Mouse (Mus musculus): ENCODE measurements around the gene Apba1. TPM values are rescaled to one million over a fixed set of nuclear protein-coding genes. Genes with fewer than 3 reads are reported as not detected.

The Apba1 gene
- polyA plus RNA-seq, 1 experiment from 2014 or later, result 0.75 TPM

GRCm38 (mm10) chr19:23770494-23771423 is 12.1 kb downstream of the Apba1 start:
- Histone ChIP-seq H3K36me3 (ENCODE audit: control insufficient read depth, insufficient read depth, low read length) (no peaks in the 10 kb centered on the region), H3K9ac (replicated peaks; ENCODE audit: low read depth, low read length) (no peak overlapping the region), H3K4me1 (ENCODE audit: control insufficient read depth, insufficient read depth, low read length) (no peaks in the 10 kb centered on the region), H3K4me2 (replicated peaks; ENCODE audit: low read depth, low read length) (no peak overlapping the region), H3K4me3 (ENCODE audit: low read depth, low read length) (no peak overlapping the region), H3K27me3 (ENCODE audit: control insufficient read depth, insufficient read depth, low read length) (no peaks in the 10 kb centered on the region), H3K27ac (ENCODE audit: low read length) (no peak overlapping the region), H3K9me3 (ENCODE audit: control insufficient read depth, low read depth, low read length) (no peaks in the 10 kb centered on the region)
- 68% methylated on average over 10 of the region's 10 CpGs for WGBS
- ATAC-seq (ENCODE audit: insufficient number of reproducible peaks, insufficient read depth, low FRiP score, low read depth), result no peak

DNA sequence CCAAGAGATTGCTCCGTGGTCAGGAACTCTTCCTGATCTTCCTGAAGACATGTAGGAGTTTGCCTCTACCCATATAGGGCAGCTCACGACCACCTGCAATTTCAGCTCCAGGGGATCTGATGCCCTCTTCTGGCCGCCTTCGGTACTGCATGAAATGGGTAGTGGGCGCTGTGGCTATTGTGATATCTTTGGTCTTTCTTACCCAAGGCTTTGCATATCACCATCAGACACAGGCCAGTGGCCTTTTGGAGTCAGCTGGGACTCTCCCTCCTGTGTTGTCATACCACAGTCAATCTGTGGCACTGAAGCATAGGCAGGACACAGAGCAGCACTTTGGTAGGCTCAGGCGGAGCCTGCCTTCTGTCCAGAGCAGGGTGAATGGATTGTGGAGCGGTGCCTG is 13.3 kb downstream of the Apba1 start:
- Histone ChIP-seq H3K4me1 (ENCODE audit: control insufficient read depth, insufficient read depth, low read length) (no peaks in the 10 kb centered on the region), H3K9me3 (ENCODE audit: control insufficient read depth, low read depth, low read length) (no peaks in the 10 kb centered on the region), H3K36me3 (ENCODE audit: control insufficient read depth, insufficient read depth, low read length) (no peaks in the 10 kb centered on the region), H3K27ac (ENCODE audit: low read length) (no peak overlapping the region), H3K4me2 (replicated peaks; ENCODE audit: low read depth, low read length) (no peak overlapping the region), H3K27me3 (ENCODE audit: control insufficient read depth, insufficient read depth, low read length) (no peaks in the 10 kb centered on the region), H3K4me3 (ENCODE audit: low read depth, low read length) (no peak overlapping the region), H3K9ac (replicated peaks; ENCODE audit: low read depth, low read length) (no peak overlapping the region)
- 68% methylated on average over 7 of the region's 7 CpGs for WGBS
- ATAC-seq (ENCODE audit: insufficient number of reproducible peaks, insufficient read depth, low FRiP score, low read depth), result no peak

DNA sequence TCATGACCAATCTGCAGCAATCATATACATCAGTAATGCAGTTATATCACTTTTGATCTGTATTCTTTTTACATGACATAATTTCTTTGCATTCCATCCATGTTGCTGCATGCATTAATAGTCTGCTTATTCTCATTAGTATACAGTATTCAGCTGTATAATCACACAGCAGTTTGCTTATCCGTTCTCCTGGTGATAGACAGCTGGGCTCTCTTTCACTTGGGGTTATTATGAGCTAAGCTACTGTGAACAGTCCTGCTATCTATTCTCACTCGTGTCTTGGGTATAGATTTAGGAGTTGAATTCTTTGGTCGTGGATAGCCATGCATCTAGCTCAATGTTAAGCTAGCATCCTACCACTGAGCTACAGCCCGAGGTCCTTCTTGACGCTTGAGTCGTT is 16.7 kb downstream of the Apba1 start:
- ATAC-seq (ENCODE audit: insufficient number of reproducible peaks, insufficient read depth, low FRiP score, low read depth), result no peak
- Histone ChIP-seq H3K4me1 (ENCODE audit: control insufficient read depth, insufficient read depth, low read length) (no peaks in the 10 kb centered on the region), H3K4me3 (ENCODE audit: low read depth, low read length) (no peak overlapping the region), H3K4me2 (replicated peaks; ENCODE audit: low read depth, low read length) (no peak overlapping the region), H3K9ac (replicated peaks; ENCODE audit: low read depth, low read length) (no peak overlapping the region), H3K27me3 (ENCODE audit: control insufficient read depth, insufficient read depth, low read length) (no peaks in the 10 kb centered on the region), H3K36me3 (ENCODE audit: control insufficient read depth, insufficient read depth, low read length) (no peaks in the 10 kb centered on the region), H3K27ac (ENCODE audit: low read length) (no peak overlapping the region), H3K9me3 (ENCODE audit: control insufficient read depth, low read depth, low read length) (no peaks in the 10 kb centered on the region)
- 85% methylated on average over 6 of the region's 6 CpGs for WGBS

DNA sequence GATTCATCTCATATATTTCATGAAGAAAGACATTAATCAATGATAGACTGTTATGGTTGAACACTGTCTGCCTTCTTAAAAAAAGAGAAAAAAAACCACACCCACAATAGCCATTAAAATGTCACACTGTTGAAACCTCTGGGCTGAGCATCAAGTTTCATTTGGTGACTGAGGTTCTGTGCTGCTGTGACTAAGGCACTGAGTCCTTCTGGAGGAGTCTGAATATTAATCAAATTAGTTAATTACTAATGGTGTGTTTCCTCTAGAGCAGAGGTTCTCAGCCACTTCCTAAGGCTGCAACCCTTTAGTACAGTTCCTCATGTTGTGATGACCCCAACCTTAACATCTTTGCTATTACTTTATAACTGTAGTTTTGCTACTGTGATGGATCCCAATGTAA is 20.4 kb downstream of the Apba1 start:
- ATAC-seq (ENCODE audit: insufficient number of reproducible peaks, insufficient read depth, low FRiP score, low read depth), result no peak
- H3K27me3 ChIP-seq (ENCODE audit: control insufficient read depth, insufficient read depth, low read length), result no peaks in the 10 kb centered on the region

GRCm38 (mm10) chr19:23780105-23780504 is 21.4 kb downstream of the Apba1 start:
- 84% methylated on average over 4 of the region's 4 CpGs for WGBS
- no peaks in the 10 kb centered on the region for H3K36me3 ChIP-seq (ENCODE audit: control insufficient read depth, insufficient read depth, low read length)

More for the DNA sequence above, 20.4 kb downstream of the Apba1 start:
- no peak overlapping the region for H3K27ac ChIP-seq (ENCODE audit: low read length)
- no peak overlapping the region for H3K4me3 ChIP-seq (ENCODE audit: low read depth, low read length)
- no peaks in the 10 kb centered on the region for H3K36me3 ChIP-seq (ENCODE audit: control insufficient read depth, insufficient read depth, low read length)
- no peak overlapping the region for H3K4me2 ChIP-seq (replicated peaks; ENCODE audit: low read depth, low read length)
- H3K9me3 ChIP-seq (ENCODE audit: control insufficient read depth, low read depth, low read length), result no peaks in the 10 kb centered on the region
- H3K9ac ChIP-seq (replicated peaks; ENCODE audit: low read depth, low read length), result no peak overlapping the region
- no peaks in the 10 kb centered on the region for H3K4me1 ChIP-seq (ENCODE audit: control insufficient read depth, insufficient read depth, low read length)

DNA sequence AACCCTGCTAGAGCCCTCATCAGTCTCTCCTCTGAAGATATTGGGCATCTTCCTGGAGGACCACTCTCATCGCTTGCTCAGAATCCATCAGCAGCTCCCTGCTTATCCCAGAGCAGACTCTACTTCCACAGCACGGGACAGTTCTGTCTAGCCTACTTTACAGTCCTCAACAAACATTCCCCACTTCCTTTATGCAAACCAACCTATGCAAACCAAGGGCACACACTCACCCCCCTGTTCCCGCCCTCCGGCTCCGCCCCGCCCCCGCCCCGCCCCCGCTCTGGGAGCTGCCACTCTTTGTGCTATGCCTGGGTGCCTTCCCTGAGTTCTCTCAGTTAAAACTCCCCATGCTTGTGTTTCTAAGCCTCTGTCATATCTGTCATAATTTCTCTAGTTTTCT is 23.3 kb downstream of the Apba1 start:
- WGBS, result 6% methylated on average over 9 of the region's 9 CpGs
- H3K4me2 ChIP-seq (replicated peaks; ENCODE audit: low read depth, low read length), result no peak overlapping the region
- H3K4me3 ChIP-seq (ENCODE audit: low read depth, low read length), result no peak overlapping the region
- H3K9me3 ChIP-seq (ENCODE audit: control insufficient read depth, low read depth, low read length), result no peaks in the 10 kb centered on the region
- no peak overlapping the region for H3K27ac ChIP-seq (ENCODE audit: low read length)
- H3K9ac ChIP-seq (replicated peaks; ENCODE audit: low read depth, low read length), result no peak overlapping the region
- H3K36me3 ChIP-seq (ENCODE audit: control insufficient read depth, insufficient read depth, low read length), result no peaks in the 10 kb centered on the region
- H3K27me3 ChIP-seq (ENCODE audit: control insufficient read depth, insufficient read depth, low read length), result no peaks in the 10 kb centered on the region
- ATAC-seq (ENCODE audit: insufficient number of reproducible peaks, insufficient read depth, low FRiP score, low read depth), result peak; percentile 77; the same call in 1 of the 2 replicates
- H3K4me1 ChIP-seq (ENCODE audit: control insufficient read depth, insufficient read depth, low read length), result no peaks in the 10 kb centered on the region

More at GRCm38 (mm10) chr19:23780105-23780504, 21.4 kb downstream of the Apba1 start:
- H3K4me3 ChIP-seq (ENCODE audit: low read depth, low read length), result no peak overlapping the region
- H3K4me1 ChIP-seq (ENCODE audit: control insufficient read depth, insufficient read depth, low read length), result no peaks in the 10 kb centered on the region
- no peak overlapping the region for H3K9ac ChIP-seq (replicated peaks; ENCODE audit: low read depth, low read length)
- no peak overlapping the region for H3K27ac ChIP-seq (ENCODE audit: low read length)
- H3K27me3 ChIP-seq (ENCODE audit: control insufficient read depth, insufficient read depth, low read length), result no peaks in the 10 kb centered on the region
- H3K4me2 ChIP-seq (replicated peaks; ENCODE audit: low read depth, low read length), result no peak overlapping the region
- H3K9me3 ChIP-seq (ENCODE audit: control insufficient read depth, low read depth, low read length), result no peaks in the 10 kb centered on the region
- no peak for ATAC-seq (ENCODE audit: insufficient number of reproducible peaks, insufficient read depth, low FRiP score, low read depth)

- no peak overlapping the region for H3K4me3 ChIP-seq (ENCODE audit: low read depth, low read length)
Observed at GRCm38 (mm10) chr19:23788420-23789132, 29.9 kb downstream of the Apba1 start.

DNA sequence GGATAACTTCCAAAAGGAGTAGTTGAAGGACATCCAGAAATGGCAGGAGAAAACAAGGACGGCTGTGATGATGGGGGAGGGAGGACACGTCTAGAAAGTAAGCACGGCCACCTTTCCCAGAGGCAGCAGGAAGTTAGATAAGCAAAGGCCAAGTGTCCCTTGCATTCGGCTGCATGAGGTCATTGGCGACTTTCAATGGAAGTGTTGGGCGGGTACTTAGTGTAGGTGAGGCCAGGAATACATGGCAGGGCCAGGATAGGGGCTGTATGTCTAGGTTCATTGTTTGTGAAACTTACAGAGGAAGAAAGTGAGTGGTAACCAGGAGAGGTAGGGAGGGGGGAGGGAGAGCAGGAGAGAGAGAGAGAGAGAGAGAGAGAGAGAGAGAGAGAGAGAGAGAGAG is 33.0 kb downstream of the Apba1 start:
- H3K9ac ChIP-seq (replicated peaks; ENCODE audit: low read depth, low read length), result no peak overlapping the region
- no peaks in the 10 kb centered on the region for H3K4me1 ChIP-seq (ENCODE audit: control insufficient read depth, insufficient read depth, low read length)
- no peaks in the 10 kb centered on the region for H3K9me3 ChIP-seq (ENCODE audit: control insufficient read depth, low read depth, low read length)
- H3K4me3 ChIP-seq (ENCODE audit: low read depth, low read length), result no peak overlapping the region
- WGBS, result 61% methylated on average over 6 of the region's 6 CpGs
- H3K36me3 ChIP-seq (ENCODE audit: control insufficient read depth, insufficient read depth, low read length), result no peaks in the 10 kb centered on the region
- no peak overlapping the region for H3K4me2 ChIP-seq (replicated peaks; ENCODE audit: low read depth, low read length)
- no peak overlapping the region for H3K27ac ChIP-seq (ENCODE audit: low read length)
- no peaks in the 10 kb centered on the region for H3K27me3 ChIP-seq (ENCODE audit: control insufficient read depth, insufficient read depth, low read length)
- no peak for ATAC-seq (ENCODE audit: insufficient number of reproducible peaks, insufficient read depth, low FRiP score, low read depth)

More at GRCm38 (mm10) chr19:23788420-23789132, 29.9 kb downstream of the Apba1 start:
- no peak for ATAC-seq (ENCODE audit: insufficient number of reproducible peaks, insufficient read depth, low FRiP score, low read depth)
- no peaks in the 10 kb centered on the region for H3K4me1 ChIP-seq (ENCODE audit: control insufficient read depth, insufficient read depth, low read length)
- H3K9ac ChIP-seq (replicated peaks; ENCODE audit: low read depth, low read length), result no peak overlapping the region
- H3K4me2 ChIP-seq (replicated peaks; ENCODE audit: low read depth, low read length), result no peak overlapping the region
- 76% methylated on average over 9 of the region's 9 CpGs for WGBS
- no peaks in the 10 kb centered on the region for H3K36me3 ChIP-seq (ENCODE audit: control insufficient read depth, insufficient read depth, low read length)
- H3K9me3 ChIP-seq (ENCODE audit: control insufficient read depth, low read depth, low read length), result no peaks in the 10 kb centered on the region
- H3K27ac ChIP-seq (ENCODE audit: low read length), result no peak overlapping the region
- H3K27me3 ChIP-seq (ENCODE audit: control insufficient read depth, insufficient read depth, low read length), result no peaks in the 10 kb centered on the region
